Mouse (Mus musculus): ENCODE data around the gene Grin3b. TPM values are rescaled to one million over a fixed set of nuclear protein-coding genes. Genes with fewer than 3 reads are reported as not detected.

Grin3b gene
- total RNA-seq, 1 experiment, result 0.36 TPM

- H3K4me1 ChIP-seq (ENCODE audit: control insufficient read depth in 2 of 2, insufficient read depth in 2 of 2, low read length in 2 of 2, poor library complexity in 1 of 2), result peaks cover 1 to 40% of the 10 kb centered on the region in 2 experiments; a peak in 3 of 4 replicates
- TF ChIP-seq ZC3H11A (IDR thresholded peaks at IDR 0.05; ENCODE audit: borderline replicate concordance, low read depth, low read length) (no peak), CHD2 (IDR thresholded peaks at IDR 0.05; ENCODE audit: low read depth, low read length) (no peak), HCFC1 (IDR thresholded peaks at IDR 0.05; ENCODE audit: borderline replicate concordance, insufficient read depth, low read length) (no peak), MAFK (IDR thresholded peaks at IDR 0.05; ENCODE audit: insufficient read depth, low read depth, low read length) (no peak), ZNF384 (IDR thresholded peaks at IDR 0.05; ENCODE audit: low read depth, low read length) (no peak)
- no peak for DNase-seq (ENCODE audit: low read depth, low spot score)
- peak overlapping the region; percentile 50 to 59 for H3K4me3 ChIP-seq (ENCODE audit: insufficient read depth in 1 of 2, low read depth in 1 of 2, low read length in 2 of 2, poor library complexity in 1 of 2, severe bottlenecking in 1 of 2)
- no peaks in the 10 kb centered on the region for H3K9me3 ChIP-seq (ENCODE audit: control insufficient read depth, insufficient read depth, low read depth, low read length)
- in situ Hi-C loops (cut with MboI; ENCODE audit: low sequenced_read_pairs in 2 of 2, unreplicated experiment in 2 of 2), result loop anchor here in 1 of 2 experiments (25.0 kb wide), 1 partner anchor 135 kb away; the partner anchor contains the start of genes Sbno2 and Stk11
- no peak overlapping the region for H3K27ac ChIP-seq (ENCODE audit: insufficient read depth, low read depth, low read length, poor library complexity, severe bottlenecking)
- H3K9ac ChIP-seq (ENCODE audit: insufficient read depth, low read depth, low read length, poor library complexity, severe bottlenecking), result no peak overlapping the region
- peaks cover 25% of the 10 kb centered on the region for H3K36me3 ChIP-seq (ENCODE audit: control insufficient read depth, insufficient read depth, low read length, poor library complexity, severe bottlenecking)
Observed at GRCm38 (mm10) chr10:79977324-79977723, 6.8 kb downstream of the Grin3b start.

- Histone ChIP-seq H3K4me3 (ENCODE audit: insufficient read depth in 1 of 2, low read depth in 1 of 2, low read length in 2 of 2, poor library complexity in 1 of 2, severe bottlenecking in 1 of 2) (no peak overlapping the region; a peak in 2 of 4 replicates), H3K4me1 (ENCODE audit: control insufficient read depth in 2 of 2, insufficient read depth in 2 of 2, low read length in 2 of 2, poor library complexity in 1 of 2) (peaks cover 1 to 42% of the 10 kb centered on the region in 2 experiments; a peak in 3 of 4 replicates), H3K27ac (ENCODE audit: insufficient read depth, low read depth, low read length, poor library complexity, severe bottlenecking) (no peak overlapping the region), H3K36me3 (ENCODE audit: control insufficient read depth, insufficient read depth, low read length, poor library complexity, severe bottlenecking) (peaks cover 25% of the 10 kb centered on the region), H3K9ac (ENCODE audit: insufficient read depth, low read depth, low read length, poor library complexity, severe bottlenecking) (no peak overlapping the region), H3K9me3 (ENCODE audit: control insufficient read depth, insufficient read depth, low read depth, low read length) (no peaks in the 10 kb centered on the region)
- in situ Hi-C loops (cut with MboI; ENCODE audit: low sequenced_read_pairs in 2 of 2, unreplicated experiment in 2 of 2), result loop anchor here in 1 of 2 experiments (25.0 kb wide), 1 partner anchor 134 kb away; the partner anchor contains the start of genes Sbno2 and Stk11
- DNase-seq (ENCODE audit: low read depth, low spot score), result no peak
- no peak for TF ChIP-seq ZC3H11A (IDR thresholded peaks at IDR 0.05; ENCODE audit: borderline replicate concordance, low read depth, low read length)
- no peak for TF ChIP-seq ZNF384 (IDR thresholded peaks at IDR 0.05; ENCODE audit: low read depth, low read length)
- TF ChIP-seq HCFC1 (IDR thresholded peaks at IDR 0.05; ENCODE audit: borderline replicate concordance, insufficient read depth, low read length), result no peak
- TF ChIP-seq MAFK (IDR thresholded peaks at IDR 0.05; ENCODE audit: insufficient read depth, low read depth, low read length), result no peak
- no peak for TF ChIP-seq CHD2 (IDR thresholded peaks at IDR 0.05; ENCODE audit: low read depth, low read length)
Observed at GRCm38 (mm10) chr10:79978061-79978460, 7.5 kb downstream of the Grin3b start.

- TF ChIP-seq HCFC1 (IDR thresholded peaks at IDR 0.05; ENCODE audit: borderline replicate concordance, insufficient read depth, low read length) (no peak), MAFK (IDR thresholded peaks at IDR 0.05; ENCODE audit: insufficient read depth, low read depth, low read length) (no peak), CHD2 (IDR thresholded peaks at IDR 0.05; ENCODE audit: low read depth, low read length) (no peak), ZNF384 (IDR thresholded peaks at IDR 0.05; ENCODE audit: low read depth, low read length) (no peak), ZC3H11A (IDR thresholded peaks at IDR 0.05; ENCODE audit: borderline replicate concordance, low read depth, low read length) (no peak)
Observed at GRCm38 (mm10) chr10:79979401-79980155, 9.1 kb downstream of the Grin3b start.

GRCm38 (mm10) chr10:79983205-79983604 lies 12.7 kb downstream of the Grin3b start:
- in situ Hi-C loops (cut with MboI; ENCODE audit: low sequenced_read_pairs in 2 of 2, unreplicated experiment in 2 of 2), result loop anchor here in 1 of 2 experiments (25.0 kb wide), 1 partner anchor 129 kb away; the partner anchor contains the start of genes Sbno2 and Stk11
- Histone ChIP-seq H3K27ac (ENCODE audit: insufficient read depth, low read depth, low read length, poor library complexity, severe bottlenecking) (no peak overlapping the region), H3K9me3 (ENCODE audit: control insufficient read depth, insufficient read depth, low read depth, low read length) (no peaks in the 10 kb centered on the region), H3K4me1 (ENCODE audit: control insufficient read depth in 2 of 2, insufficient read depth in 2 of 2, low read length in 2 of 2, poor library complexity in 1 of 2) (peaks cover 11 to 31% of the 10 kb centered on the region in 2 experiments), H3K36me3 (ENCODE audit: control insufficient read depth, insufficient read depth, low read length, poor library complexity, severe bottlenecking) (peaks cover 15% of the 10 kb centered on the region), H3K4me3 (ENCODE audit: insufficient read depth in 1 of 2, low read depth in 1 of 2, low read length in 2 of 2, poor library complexity in 1 of 2, severe bottlenecking in 1 of 2) (peak overlapping the region; percentile 81 to 88), H3K9ac (ENCODE audit: insufficient read depth, low read depth, low read length, poor library complexity, severe bottlenecking) (peak overlapping the region; percentile 94)
- DNase-seq (ENCODE audit: low read depth, low spot score), result no peak
- TF ChIP-seq ZNF384 (IDR thresholded peaks at IDR 0.05; ENCODE audit: low read depth, low read length), result no peak
- TF ChIP-seq MAFK (IDR thresholded peaks at IDR 0.05; ENCODE audit: insufficient read depth, low read depth, low read length), result no peak
- TF ChIP-seq CHD2 (IDR thresholded peaks at IDR 0.05; ENCODE audit: low read depth, low read length), result no peak
- no peak for TF ChIP-seq HCFC1 (IDR thresholded peaks at IDR 0.05; ENCODE audit: borderline replicate concordance, insufficient read depth, low read length)
- TF ChIP-seq ZC3H11A (IDR thresholded peaks at IDR 0.05; ENCODE audit: borderline replicate concordance, low read depth, low read length), result no peak

More at GRCm38 (mm10) chr10:79979401-79980155, 9.1 kb downstream of the Grin3b start:
- Histone ChIP-seq H3K36me3 (ENCODE audit: control insufficient read depth, insufficient read depth, low read length, poor library complexity, severe bottlenecking) (peaks cover 25% of the 10 kb centered on the region), H3K9ac (ENCODE audit: insufficient read depth, low read depth, low read length, poor library complexity, severe bottlenecking) (no peak overlapping the region), H3K9me3 (ENCODE audit: control insufficient read depth, insufficient read depth, low read depth, low read length) (no peaks in the 10 kb centered on the region), H3K4me1 (ENCODE audit: control insufficient read depth in 2 of 2, insufficient read depth in 2 of 2, low read length in 2 of 2, poor library complexity in 1 of 2) (peaks cover 4 to 45% of the 10 kb centered on the region in 2 experiments; a peak in 3 of 4 replicates), H3K4me3 (ENCODE audit: insufficient read depth in 1 of 2, low read depth in 1 of 2, low read length in 2 of 2, poor library complexity in 1 of 2, severe bottlenecking in 1 of 2) (no peak overlapping the region), H3K27ac (ENCODE audit: insufficient read depth, low read depth, low read length, poor library complexity, severe bottlenecking) (no peak overlapping the region)
- in situ Hi-C loops (cut with MboI; ENCODE audit: low sequenced_read_pairs in 2 of 2, unreplicated experiment in 2 of 2), result loop anchor here in 1 of 2 experiments (25.0 kb wide), 1 partner anchor 133 kb away; the partner anchor contains the start of genes Sbno2 and Stk11
- no peak for DNase-seq (ENCODE audit: low read depth, low spot score)
